Mouse (Mus musculus) cerebellum, postnatal 10 days (tissue): ENCODE data around the gene P2ry12.
A peak's percentile ranks its signal among the peaks of the same experiment; 100 is the strongest.

ENCODE experiments used
- DNase-seq, 2 experiments: peaks; one replicate each; pipeline ENCODE4 v3.0.0; 2021; ENCODE audit warnings: mixed read lengths in 2 of 2

The P2ry12 gene

GRCm38 (mm10) chr3:59181134-59181533 is 81.5 kb downstream of the P2ry12 start:
- DNase-seq, result peak; percentile 25 to 27

- DNase-seq, result peak; percentile 61 to 75
These were observed 85.8 kb downstream of the P2ry12 start for GRCm38 (mm10) chr3:59176871-59177270.

- peak; percentile 72 to 81 for DNase-seq
These were observed 87.4 kb downstream of the P2ry12 start for GRCm38 (mm10) chr3:59175234-59175633.

GRCm38 (mm10) chr3:59174426-59175154 is 88.1 kb downstream of the P2ry12 start:
- no peak for DNase-seq

- DNase-seq, result no peak
These were observed 92.6 kb downstream of the P2ry12 start for GRCm38 (mm10) chr3:59169921-59170627.

- DNase-seq, result no peak
These were observed 93.5 kb downstream of the P2ry12 start for GRCm38 (mm10) chr3:59169215-59169614.

- DNase-seq, result no peak
These were observed 94.2 kb downstream of the P2ry12 start for GRCm38 (mm10) chr3:59168476-59168875.

- DNase-seq, result no peak
These were observed 95.1 kb downstream of the P2ry12 start for GRCm38 (mm10) chr3:59167417-59168054.
